Mouse (Mus musculus) E14TG2a.4 (cell line): ENCODE measurements around the gene Dnase2b.

ENCODE experiments used
- CTCF ChIP-seq: conservative IDR thresholded peaks from 2 replicates; pipeline ENCODE4 v1.5.1; 2014; ENCODE audit warnings: low read length
- NANOG ChIP-seq: IDR thresholded peaks from 2 replicates; pipeline ENCODE4 v1.6.1; 2014; ENCODE audit warnings: borderline replicate concordance, low read length, mixed read lengths
- POU5F1 ChIP-seq: IDR thresholded peaks from 2 replicates; pipeline ENCODE4 v1.6.1; 2014; ENCODE audit warnings: low read length, borderline replicate concordance

- TF ChIP-seq CTCF (no peak), POU5F1 (no peak), NANOG (no peak)
These were observed 37.8 kb downstream of the Dnase2b start for GRCm38 (mm10) chr3:146577591-146577990.
